Mouse (Mus musculus): ENCODE data around the gene Fap.

DNA sequence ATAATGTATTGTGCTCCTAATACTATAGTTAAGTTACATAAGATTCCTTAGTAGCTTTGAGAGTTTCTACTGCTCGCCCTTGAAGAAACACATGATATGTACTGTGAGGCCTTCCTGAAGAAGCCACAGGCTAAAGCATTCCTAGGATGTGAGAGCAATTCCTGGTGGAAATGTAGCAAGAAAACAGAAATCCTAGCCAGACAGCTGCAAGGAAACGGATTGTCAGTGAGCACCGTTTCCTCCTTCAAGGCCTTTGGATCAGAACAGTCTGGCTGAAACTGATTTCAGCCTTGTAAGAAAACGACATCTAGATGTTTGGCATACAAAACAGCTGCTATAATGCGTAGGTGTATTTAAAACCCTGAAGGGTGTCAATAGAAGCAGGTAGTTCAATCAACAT, 22.7 kb upstream of the Fap start:
- no peak for TF ChIP-seq POLR2A (IDR thresholded peaks at IDR 0.05; ENCODE audit: borderline replicate concordance, low read depth, low read length)
- TF ChIP-seq CTCF (IDR thresholded peaks at IDR 0.05; ENCODE audit: low read depth, low read length): no peak

Measured in bone marrow macrophage, adult 2 months (primary cell).